Mouse (Mus musculus) forebrain, embryonic 14.5 days (tissue): ENCODE data around the gene Sdhaf1. TPM values are rescaled to one million over a fixed set of nuclear protein-coding genes. Genes with fewer than 3 reads are reported as not detected.

Experiments
- ATAC-seq: fragments of 200-750 bp; cut with Nextera tagmentation; 2 replicates; pipeline ENCODE4 v1.8.0; 2017; ENCODE audit warnings: mild to moderate bottlenecking, moderate library complexity
- DNase-seq: peaks from one replicate; pipeline ENCODE4 v3.0.0-alpha.2; 2015; ENCODE audit warnings: low spot score
- H3K27ac ChIP-seq: fragments of 300-500 bp; sonication (generic); 2 replicates; pipeline ENCODE4 v1.5.1; 2014; ENCODE audit warnings: low read depth, mild to moderate bottlenecking, control low read depth, low read length, moderate library complexity
- H3K27me3 ChIP-seq: fragments of 300-500 bp; sonication (generic); replicated peaks from 2 replicates; pipeline ENCODE4 v1.6.1; 2014; ENCODE audit warnings: low read length, control low read depth, mixed read lengths; ENCODE audit not compliant: control insufficient read depth, insufficient read depth
- H3K36me3 ChIP-seq: fragments of 300-500 bp; sonication (generic); 2 replicates; pipeline ENCODE4 v1.6.1; 2014; ENCODE audit warnings: low read length, control low read depth; ENCODE audit not compliant: control insufficient read depth, insufficient read depth
- H3K4me1 ChIP-seq: fragments of 300-500 bp; sonication (generic); 2 replicates; pipeline ENCODE4 v1.6.1; 2014; ENCODE audit warnings: antibody characterized with exemption, low read length, control low read depth; ENCODE audit not compliant: control insufficient read depth, insufficient read depth
- H3K4me2 ChIP-seq: fragments of 300-500 bp; sonication (generic); 2 replicates; pipeline ENCODE4 v1.6.1; 2014; ENCODE audit warnings: mild to moderate bottlenecking, control low read depth, low read length
- H3K4me3 ChIP-seq: fragments of 300-500 bp; sonication (generic); 2 replicates; pipeline ENCODE4 v1.5.1; 2014; ENCODE audit warnings: low read depth, low read length, control low read depth
- H3K9ac ChIP-seq: fragments of 300-500 bp; sonication (generic); 2 replicates; pipeline ENCODE4 v1.6.1; 2014; ENCODE audit warnings: mild to moderate bottlenecking, low read length, control low read depth, moderate library complexity
- H3K9me3 ChIP-seq: fragments of 300-500 bp; sonication (generic); replicated peaks from 2 replicates; pipeline ENCODE4 v1.6.1; 2016; ENCODE audit warnings: low read length, control low read depth, mixed read lengths; ENCODE audit not compliant: control insufficient read depth
- WGBS: fragments of 180-500 bp; shearing (Covaris S2); extraction: QIAGEN DNeasy Blood & Tissue Kit; methylation state at CpG from one replicate; pipeline ENCODE4 v1.1.7; 2014; 5-methylcytosine and 5-hydroxymethylcytosine counted together
- polyA plus RNA-seq: library from polyadenylated mRNA; unstranded; fragments of >200 nt; fragmentation: Nextera tagmentation; extraction: Ambion mirVana; gene quantifications from 2 replicates; pipeline ENCODE4 v1.2.1, GENCODE M21; 2014

The Sdhaf1 gene
- polyA plus RNA-seq, 1 experiment from 2014 or later = 23.8 TPM

DNA sequence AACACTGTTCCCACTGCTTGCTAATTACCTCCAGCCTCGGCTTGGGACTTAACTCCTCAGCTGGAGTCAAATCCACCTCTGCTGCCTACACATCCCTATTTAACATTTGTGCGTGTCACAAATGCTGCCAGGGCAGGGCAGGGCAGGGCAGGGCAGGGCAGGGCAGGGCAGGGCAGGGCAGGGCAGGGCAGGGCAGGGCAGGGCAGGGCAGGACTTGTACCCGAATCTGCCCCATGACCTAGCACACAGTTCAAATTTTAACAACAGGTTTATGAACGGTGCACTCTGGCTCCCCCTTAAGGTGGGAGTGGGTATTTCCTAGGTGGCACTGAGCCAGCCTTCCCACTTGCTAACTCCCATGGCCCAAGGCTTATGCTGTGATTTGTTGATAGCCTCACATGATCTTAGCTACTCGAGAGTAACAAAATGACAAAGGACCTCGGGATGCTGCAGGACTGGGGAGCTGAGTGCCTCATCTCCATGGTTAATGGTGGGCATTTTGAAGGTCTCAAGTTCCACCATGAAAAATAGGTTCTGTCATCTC lies 29.7 kb upstream of the Sdhaf1 start:
- H3K27me3 ChIP-seq = 0 out of 2 replicates have a peak, but pooled peaks cover 6% of the 10 kb centered on the region
- peak; percentile 80 for DNase-seq
- 14% methylated on average over 6 of the region's 6 CpGs for WGBS
- H3K4me1 ChIP-seq = no peaks in the 10 kb centered on the region; the same call in 1 of the 2 replicates
- peaks cover 35% of the 10 kb centered on the region for H3K36me3 ChIP-seq
- no peaks in the 10 kb centered on the region for H3K9me3 ChIP-seq
- no peak overlapping the region for H3K9ac ChIP-seq
- ATAC-seq = peak; percentile 76
- H3K27ac ChIP-seq = no peak overlapping the region
- no peak overlapping the region for H3K4me2 ChIP-seq
- no peak overlapping the region for H3K4me3 ChIP-seq

DNA sequence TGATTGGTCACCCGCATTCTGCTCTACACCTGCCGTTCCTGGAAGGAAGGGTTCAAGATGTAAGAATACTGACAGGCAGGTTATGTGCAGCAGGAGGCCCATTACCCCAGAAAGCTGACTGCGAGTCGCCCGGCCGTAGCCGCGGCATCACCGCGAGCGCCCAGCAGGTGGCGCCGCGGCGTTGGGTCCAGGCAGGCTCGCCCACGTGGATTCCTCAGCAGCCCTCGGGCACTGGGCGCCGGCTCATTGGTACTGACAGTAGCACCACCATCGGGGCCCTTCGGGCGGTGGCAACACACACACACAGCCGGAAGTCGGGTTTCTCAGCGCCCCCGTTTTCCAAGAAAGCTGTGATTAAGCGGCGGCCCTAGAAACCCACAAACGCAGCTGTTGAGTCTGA lies 24.1 kb upstream of the Sdhaf1 start:
- H3K9ac ChIP-seq = no peak overlapping the region
- 3% methylated on average over 30 of the region's 30 CpGs for WGBS
- peak; percentile 77; the same call in 1 of the 2 replicates for ATAC-seq
- no peaks in the 10 kb centered on the region for H3K9me3 ChIP-seq
- H3K27ac ChIP-seq = no peak overlapping the region
- peaks cover 11% of the 10 kb centered on the region; the same call in 1 of the 2 replicates for H3K27me3 ChIP-seq
- peak; percentile 81 for DNase-seq
- peak overlapping the region; percentile 23; the same call in 1 of the 2 replicates for H3K4me2 ChIP-seq
- 0 out of 2 replicates have a peak, but pooled peaks cover 2% of the 10 kb centered on the region for H3K36me3 ChIP-seq
- no peak overlapping the region for H3K4me3 ChIP-seq
- H3K4me1 ChIP-seq = peaks cover 3% of the 10 kb centered on the region; the same call in 1 of the 2 replicates

DNA sequence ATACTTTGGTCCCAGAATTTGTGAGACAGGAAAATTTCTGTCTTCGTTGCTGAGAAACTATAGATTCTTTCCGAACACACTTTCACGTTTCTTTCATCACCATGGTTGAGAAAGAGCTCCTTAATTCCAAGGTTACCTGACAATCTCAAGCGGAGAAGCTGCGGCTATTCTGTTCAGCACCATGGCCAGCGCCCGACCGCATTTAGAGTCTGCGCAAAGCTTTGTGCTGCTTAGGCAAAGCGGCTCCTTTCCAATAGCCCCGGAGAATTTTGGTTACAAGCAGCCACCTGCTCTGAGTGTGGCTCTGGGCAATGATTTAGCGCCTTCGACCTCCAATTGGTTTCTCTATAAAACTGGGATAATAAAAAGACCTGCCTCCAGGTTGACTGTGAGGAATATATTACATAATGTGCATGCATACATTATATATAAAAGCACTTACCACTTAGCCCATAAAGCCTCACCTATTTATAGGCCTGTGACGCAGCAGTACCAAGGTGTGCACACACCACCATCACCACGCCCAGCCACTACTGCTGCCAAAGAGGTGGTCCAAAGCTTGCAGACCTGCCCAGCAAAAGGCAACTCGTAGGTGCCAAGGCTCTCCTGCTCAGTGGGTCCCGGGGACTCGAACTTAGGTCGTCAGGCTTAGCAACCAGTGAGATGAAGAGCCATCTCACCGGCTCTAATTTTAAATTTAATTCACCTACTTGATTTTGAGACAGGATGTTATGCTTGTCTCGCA lies 23.1 kb upstream of the Sdhaf1 start:
- no peaks in the 10 kb centered on the region for H3K36me3 ChIP-seq
- ATAC-seq (no peak), DNase-seq (peak; percentile 71)
- no peak overlapping the region for H3K9ac ChIP-seq
- H3K4me1 ChIP-seq = peaks cover 3% of the 10 kb centered on the region; the same call in 1 of the 2 replicates
- H3K4me3 ChIP-seq = no peak overlapping the region
- no peak overlapping the region for H3K27ac ChIP-seq
- WGBS = 27% methylated on average over 21 of the region's 21 CpGs
- no peaks in the 10 kb centered on the region for H3K9me3 ChIP-seq
- no peak overlapping the region for H3K4me2 ChIP-seq
- H3K27me3 ChIP-seq = peaks cover 11% of the 10 kb centered on the region; the same call in 1 of the 2 replicates

DNA sequence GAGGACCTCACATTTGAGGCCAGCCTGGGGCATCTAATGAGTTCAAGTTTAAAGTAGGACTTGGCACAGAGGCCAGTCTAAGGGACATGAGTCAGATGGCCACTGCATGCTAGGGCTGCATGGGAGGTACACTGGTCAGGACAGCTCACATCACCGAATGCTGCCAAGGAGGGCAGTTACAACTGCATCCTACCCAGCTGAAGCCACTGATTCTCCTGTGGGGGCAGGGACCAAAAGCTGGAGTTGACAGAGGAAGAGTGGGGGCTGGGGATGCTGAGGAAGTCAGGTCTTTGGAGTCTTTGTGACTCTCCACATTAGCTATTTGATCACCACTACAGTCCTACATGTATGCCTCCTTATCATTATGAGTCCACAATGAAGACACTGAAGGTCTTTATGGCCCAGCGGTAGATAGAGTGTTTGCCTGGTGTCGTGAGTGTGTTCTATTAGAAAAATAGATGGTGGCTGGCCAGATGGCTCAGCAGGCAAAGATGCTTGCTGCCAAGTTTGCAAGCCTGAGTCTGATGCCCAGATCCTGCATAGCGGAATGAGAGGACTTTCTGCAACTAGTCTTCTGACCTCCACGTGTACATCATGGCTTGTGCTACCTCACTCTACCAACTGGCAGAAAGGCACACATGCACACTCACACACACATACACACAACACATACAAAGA lies 15.9 kb upstream of the Sdhaf1 start:
- ATAC-seq (no peak), DNase-seq (peak; percentile 36)
- no peaks in the 10 kb centered on the region for H3K36me3 ChIP-seq
- H3K4me1 ChIP-seq = no peaks in the 10 kb centered on the region
- no peak overlapping the region for H3K27ac ChIP-seq
- 61% methylated on average over 5 of the region's 5 CpGs for WGBS
- no peak overlapping the region for H3K4me2 ChIP-seq
- no peak overlapping the region for H3K4me3 ChIP-seq
- H3K9me3 ChIP-seq = no peaks in the 10 kb centered on the region
- H3K9ac ChIP-seq = no peak overlapping the region
- peaks cover 4% of the 10 kb centered on the region for H3K27me3 ChIP-seq

DNA sequence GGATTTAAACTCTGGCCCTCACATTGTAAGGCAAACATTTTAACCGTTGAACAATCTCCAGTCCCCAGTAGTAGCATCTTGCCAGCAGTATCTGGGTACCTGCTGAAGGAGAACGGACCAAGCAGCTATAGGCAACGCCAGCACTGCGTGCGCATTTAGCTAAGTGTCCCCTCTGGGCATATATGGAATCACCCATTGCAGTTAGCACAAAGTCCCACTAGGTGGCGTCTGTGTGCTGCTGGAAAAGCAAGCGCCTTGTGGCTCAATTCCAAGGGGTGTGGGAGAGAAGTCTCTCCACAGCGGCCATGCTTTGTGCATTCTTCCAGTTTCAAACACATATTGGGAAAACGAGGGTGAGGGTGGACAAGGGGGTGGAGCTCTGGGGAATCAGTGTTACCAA lies 12.7 kb upstream of the Sdhaf1 start:
- DNase-seq (peak; percentile 97), ATAC-seq (peak; percentile 38)
- no peaks in the 10 kb centered on the region for H3K36me3 ChIP-seq
- no peak overlapping the region for H3K4me2 ChIP-seq
- no peaks in the 10 kb centered on the region for H3K9me3 ChIP-seq
- H3K27ac ChIP-seq = no peak overlapping the region
- no peak overlapping the region for H3K9ac ChIP-seq
- 2% methylated on average over 9 of the region's 9 CpGs for WGBS
- no peak overlapping the region for H3K4me3 ChIP-seq
- H3K27me3 ChIP-seq = peaks cover 4% of the 10 kb centered on the region
- H3K4me1 ChIP-seq = peaks cover 9% of the 10 kb centered on the region

DNA sequence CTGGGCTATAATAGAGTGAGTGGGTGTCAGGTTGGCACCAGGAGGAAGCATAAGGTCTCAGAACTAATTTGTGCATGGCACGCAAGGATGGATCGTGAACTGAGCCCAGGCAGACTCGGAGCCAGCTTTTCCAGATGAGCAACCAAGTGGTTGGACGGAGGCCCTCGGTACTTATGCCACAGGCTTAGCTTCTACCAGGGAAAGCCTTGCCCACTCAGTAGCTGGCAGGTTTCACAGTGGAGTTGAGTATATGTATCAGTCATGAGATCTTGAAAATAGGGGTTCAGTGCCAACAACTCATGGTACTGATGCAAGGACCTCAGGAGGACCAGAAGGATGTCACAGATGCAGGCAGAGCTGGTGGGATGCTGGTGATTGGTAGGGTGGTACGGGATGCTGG lies 12.0 kb upstream of the Sdhaf1 start:
- WGBS = 69% methylated on average over 6 of the region's 6 CpGs
- H3K4me1 ChIP-seq = peaks cover 9% of the 10 kb centered on the region
- no peaks in the 10 kb centered on the region for H3K9me3 ChIP-seq
- H3K27me3 ChIP-seq = peaks cover 4% of the 10 kb centered on the region
- DNase-seq (peak; percentile 33), ATAC-seq (no peak)
- no peak overlapping the region for H3K4me2 ChIP-seq
- H3K4me3 ChIP-seq = no peak overlapping the region
- no peaks in the 10 kb centered on the region for H3K36me3 ChIP-seq
- H3K27ac ChIP-seq = no peak overlapping the region
- no peak overlapping the region for H3K9ac ChIP-seq

DNA sequence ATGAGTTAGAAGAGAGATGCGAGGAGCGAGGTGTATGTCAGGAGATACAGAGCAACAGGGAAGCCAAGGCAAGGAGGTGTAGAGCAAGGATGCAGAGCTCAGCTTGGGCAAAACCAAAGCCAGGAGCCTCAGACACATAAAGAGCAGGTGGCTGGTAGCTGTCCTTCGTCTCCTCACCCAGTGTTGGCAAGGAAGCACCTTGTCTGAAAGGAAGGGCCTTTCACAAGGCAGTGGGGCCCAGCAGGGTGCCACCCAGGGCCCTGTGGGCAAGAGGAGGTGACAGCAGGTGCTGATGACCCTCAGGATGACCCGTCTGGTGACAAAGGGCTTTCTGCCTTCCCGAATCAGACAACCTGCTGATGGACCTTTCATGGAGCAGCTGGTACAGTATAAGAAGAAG lies 10.9 kb upstream of the Sdhaf1 start:
- no peaks in the 10 kb centered on the region for H3K9me3 ChIP-seq
- peaks cover 9% of the 10 kb centered on the region for H3K4me1 ChIP-seq
- 68% methylated on average over 5 of the region's 5 CpGs for WGBS
- no peak overlapping the region for H3K27ac ChIP-seq
- H3K36me3 ChIP-seq = no peaks in the 10 kb centered on the region
- no peak overlapping the region for H3K9ac ChIP-seq
- DNase-seq (no peak), ATAC-seq (no peak)
- no peak overlapping the region for H3K4me2 ChIP-seq
- H3K4me3 ChIP-seq = no peak overlapping the region
- H3K27me3 ChIP-seq = peaks cover 4% of the 10 kb centered on the region

DNA sequence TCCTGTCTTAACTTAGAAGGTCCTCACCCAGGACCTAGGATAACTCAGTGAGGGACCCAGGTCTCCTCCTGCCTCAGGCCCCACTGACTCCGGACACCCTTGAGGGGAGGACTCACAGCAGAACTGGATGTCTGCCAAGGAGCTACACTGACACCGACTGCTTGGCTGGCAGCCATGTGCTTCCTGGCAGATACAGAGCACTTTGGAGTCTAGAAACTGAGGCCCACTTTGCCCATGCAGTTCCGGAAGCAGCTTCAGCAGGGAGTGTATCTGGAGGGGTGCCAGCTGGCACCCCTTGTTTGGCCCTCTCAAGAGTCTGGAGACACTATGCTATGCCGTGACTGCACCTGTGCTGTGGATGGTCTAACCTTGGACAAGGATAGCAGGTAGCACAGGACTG lies 9.7 kb upstream of the Sdhaf1 start:
- Histone ChIP-seq H3K9me3 (no peaks in the 10 kb centered on the region), H3K4me2 (no peak overlapping the region), H3K27me3 (peaks cover 4% of the 10 kb centered on the region), H3K4me1 (peaks cover 9% of the 10 kb centered on the region), H3K9ac (no peak overlapping the region), H3K4me3 (no peak overlapping the region), H3K27ac (peak overlapping the region; percentile 39), H3K36me3 (no peaks in the 10 kb centered on the region)
- ATAC-seq (peak; percentile 47; the same call in 1 of the 2 replicates), DNase-seq (peak; percentile 87)
- WGBS = 11% methylated on average over 4 of the region's 4 CpGs
